Mouse (Mus musculus): ENCODE measurements around the gene Dytn.
"Not testable (repeated sequence)": the region's sequence is repeated elsewhere in the genome, so short reads cannot be mapped to it uniquely, and the experiment has no call there.

Dytn gene

GRCm38 (mm10) chr1:63686827-63687226, at the start of gene Dytn:
Gene Dytn, minus strand, starts transcription at chr1:63686927.
- no peak for DNase-seq (ENCODE audit: low spot score in 2 of 2)

GRCm38 (mm10) chr1:63730240-63730771, 43.6 kb upstream of the Dytn start, which contains the start of the genes Mdh1b and Fastkd2:
Gene Mdh1b, minus strand, starts transcription at chr1:63730318.
Gene Fastkd2, plus strand, starts transcription at chr1:63730614.
- DNase-seq (ENCODE audit: low spot score in 2 of 2) = peak; percentile 67 to 82

DNA sequence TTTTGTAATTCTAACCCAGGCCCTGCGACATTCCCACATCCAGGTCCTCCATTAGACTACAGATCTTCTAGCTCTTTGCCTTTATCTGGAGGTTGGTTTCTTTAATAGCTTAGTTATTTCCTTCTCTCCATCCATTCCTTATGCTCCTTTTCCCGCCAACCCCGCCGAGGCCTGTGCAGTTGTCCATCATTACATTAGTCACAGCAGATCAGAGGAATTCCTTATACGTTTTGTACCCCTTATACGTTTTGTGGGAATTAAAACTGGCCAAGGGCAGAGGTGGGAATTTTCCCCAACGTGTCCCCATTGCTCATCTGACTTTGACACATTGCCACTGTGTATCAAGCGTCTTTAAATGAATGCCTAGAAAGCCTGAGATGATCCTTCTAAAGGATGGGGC, 43.1 kb upstream of the Dytn start:
- DNase-seq (ENCODE audit: low spot score in 2 of 2) = no peak

GRCm38 (mm10) chr1:63720161-63720560, 33.4 kb upstream of the Dytn start:
- DNase-seq (ENCODE audit: low spot score in 2 of 2) = no peak

GRCm38 (mm10) chr1:63708876-63709275, 22.1 kb upstream of the Dytn start:
- no peak for DNase-seq (ENCODE audit: low spot score in 2 of 2)

DNA sequence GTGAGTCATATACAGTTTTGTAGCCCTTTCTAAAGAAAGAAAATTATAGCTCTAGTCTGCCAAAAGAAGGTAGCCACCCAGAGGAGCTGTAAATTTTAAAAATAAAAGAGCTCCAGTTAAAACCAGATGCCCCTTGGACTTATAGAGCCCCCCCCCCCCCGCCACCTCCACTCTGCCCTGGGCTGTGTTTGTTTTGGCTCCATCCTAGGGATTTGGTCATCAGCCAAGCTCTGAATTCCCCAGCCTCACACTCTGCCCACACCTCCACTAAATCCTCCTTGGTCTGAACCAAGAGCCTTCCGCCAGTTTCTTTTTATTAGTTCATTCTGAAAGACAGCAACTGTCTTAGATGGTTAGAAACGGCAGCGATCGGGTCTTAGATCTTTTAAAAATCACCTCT, 19.0 kb upstream of the Dytn start:
- no peak for DNase-seq (ENCODE audit: low spot score in 2 of 2)

DNA sequence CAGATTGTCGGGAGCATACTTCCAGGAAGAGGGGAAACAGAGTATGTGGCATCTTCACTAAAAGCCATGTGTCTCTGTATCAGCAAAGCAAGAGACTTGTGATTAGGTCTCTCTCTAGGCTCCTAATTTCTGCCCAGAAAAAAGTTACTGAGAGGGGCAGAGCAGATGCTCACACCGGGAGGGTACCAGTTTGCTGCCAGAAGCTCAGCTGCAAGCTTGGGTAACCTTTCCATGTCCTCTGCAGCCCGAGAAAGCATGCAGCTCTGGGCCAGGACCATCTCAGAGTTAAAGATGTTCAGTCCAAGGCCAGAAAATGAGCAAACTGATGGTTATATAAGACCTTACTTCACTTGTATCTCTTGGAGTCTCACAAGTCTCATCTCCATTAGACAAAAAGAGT, 10.1 kb upstream of the Dytn start:
- no peak for DNase-seq (ENCODE audit: low spot score in 2 of 2)

- DNase-seq (ENCODE audit: low spot score in 2 of 2) = no peak
Measured at GRCm38 (mm10) chr1:63675975-63676374, 10.8 kb downstream of the Dytn start.

GRCm38 (mm10) chr1:63668852-63669160, 17.9 kb downstream of the Dytn start:
- no peak for DNase-seq (ENCODE audit: low spot score in 2 of 2)

DNA sequence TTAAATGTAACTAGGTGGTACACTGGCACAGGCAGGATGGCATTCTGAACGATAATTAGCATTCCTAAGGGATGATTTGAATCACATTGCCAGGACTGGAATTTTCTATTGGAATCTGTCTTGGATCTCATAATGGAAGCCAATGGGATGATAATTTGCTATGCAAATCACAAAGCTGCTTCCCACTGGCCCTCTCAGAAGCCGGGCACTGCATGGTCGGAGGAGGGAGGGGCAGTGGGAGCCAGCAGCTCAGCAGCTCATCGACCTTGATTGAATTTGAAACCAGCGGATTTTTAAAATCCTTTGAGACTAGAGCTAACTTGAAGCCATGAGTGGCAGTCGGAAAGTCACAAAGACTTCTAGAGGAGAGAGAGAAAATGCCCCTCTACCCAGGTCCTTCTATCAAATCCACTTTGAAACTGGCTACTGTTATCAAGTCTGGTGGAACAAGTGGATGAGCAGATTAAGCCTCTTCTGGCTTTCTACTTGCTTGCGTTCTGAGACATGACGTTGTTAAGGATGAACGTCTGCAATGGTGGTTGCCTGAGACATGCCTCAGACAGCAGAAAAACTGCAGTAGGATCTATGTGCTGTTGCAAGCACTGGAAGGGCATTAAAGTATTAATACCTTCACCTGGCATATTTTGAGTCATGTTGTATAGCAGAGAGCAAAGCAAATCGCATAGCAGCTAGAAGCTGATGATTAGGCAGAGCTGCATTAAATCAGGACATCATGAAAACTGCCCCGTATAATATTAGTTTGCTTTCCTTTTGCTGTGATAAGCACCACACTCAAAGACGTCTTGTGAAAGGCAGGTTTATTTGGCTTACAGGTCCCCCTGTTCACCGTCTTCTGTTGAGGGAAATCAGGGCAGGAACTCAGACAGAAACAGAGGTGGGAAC, 18.5 kb downstream of the Dytn start:
- DNase-seq (ENCODE audit: low spot score in 2 of 2) = no peak

- no peak for DNase-seq (ENCODE audit: low spot score in 2 of 2)
Measured at GRCm38 (mm10) chr1:63667201-63667948, 19.4 kb downstream of the Dytn start.

DNA sequence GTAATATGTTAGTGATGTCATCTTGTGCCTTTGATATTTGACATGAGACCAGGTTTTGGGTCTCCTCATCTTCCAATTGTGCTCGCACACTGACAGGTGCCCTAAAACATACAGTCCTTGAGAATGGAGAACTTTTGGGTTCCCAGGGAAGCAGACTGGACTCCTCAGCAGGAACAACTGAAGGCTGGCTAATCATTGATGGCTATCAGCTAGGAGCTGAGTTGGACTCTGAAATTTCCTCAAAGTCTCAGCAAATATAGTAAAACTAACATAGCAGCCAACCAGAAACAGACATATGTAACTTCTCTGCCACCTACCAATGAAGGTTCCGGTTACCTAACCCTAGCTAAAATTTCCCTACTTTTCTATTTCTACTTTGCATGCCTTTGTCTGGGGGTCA, 20.6 kb downstream of the Dytn start:
- DNase-seq (ENCODE audit: low spot score in 2 of 2) = no peak

DNA sequence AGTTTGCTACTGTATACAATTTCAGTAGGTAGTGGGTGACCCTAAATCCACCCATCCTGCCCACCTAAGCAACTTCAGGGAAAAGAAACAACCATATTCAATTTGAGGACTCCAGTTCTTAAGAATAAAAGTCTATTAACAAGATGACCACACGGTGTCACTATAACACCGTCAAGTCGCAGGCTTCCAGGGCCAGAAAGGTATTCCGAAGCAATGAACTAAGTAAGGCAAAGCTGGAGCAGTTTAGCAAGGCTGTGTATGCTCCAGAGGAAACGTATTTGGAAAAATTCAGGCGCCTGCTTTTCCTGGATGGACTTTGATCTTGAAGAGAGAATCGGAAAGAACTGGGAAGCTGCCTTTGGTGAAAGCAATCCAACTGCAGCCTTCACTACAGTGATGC, 27.1 kb downstream of the Dytn start:
- peak in 1 of 2 experiments; percentile 7 for DNase-seq (ENCODE audit: low spot score in 2 of 2)

- peak; percentile 17 to 67 for DNase-seq (ENCODE audit: low spot score in 2 of 2)
Measured at GRCm38 (mm10) chr1:63658016-63658415, 28.7 kb downstream of the Dytn start.

GRCm38 (mm10) chr1:63639921-63640320, 46.8 kb downstream of the Dytn start:
- no peak for DNase-seq (ENCODE audit: low spot score in 2 of 2)

- DNase-seq (ENCODE audit: low spot score in 2 of 2) = not testable (repeated sequence)
Measured at GRCm38 (mm10) chr1:63630390-63630789, 56.3 kb downstream of the Dytn start.

GRCm38 (mm10) chr1:63628211-63628610, 58.5 kb downstream of the Dytn start:
- no peak for DNase-seq (ENCODE audit: low spot score in 2 of 2)

DNA sequence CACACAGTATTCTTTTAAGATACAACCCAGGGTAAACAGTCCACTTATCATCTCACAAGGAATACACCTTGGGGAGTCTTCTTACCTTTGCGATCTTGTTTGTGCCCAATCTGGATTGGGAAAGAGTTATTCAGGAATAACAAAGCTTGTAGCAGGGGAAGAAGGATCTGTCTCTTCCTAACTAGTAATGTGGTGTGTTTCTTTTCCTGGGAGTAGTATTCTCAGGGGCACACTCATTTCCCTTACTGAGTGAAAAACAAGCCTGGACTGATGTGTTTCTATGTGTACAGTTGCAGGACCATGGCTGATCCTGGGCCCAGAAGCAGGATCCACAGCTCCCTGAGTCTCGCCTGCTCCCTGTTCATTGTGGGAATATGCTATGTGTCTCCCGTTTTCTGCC, 71.1 kb downstream of the Dytn start, which contains the start of gene Gm39653:
Gm39653 (plus strand) TSS at position 301 of the 400 bp plus-strand sequence.
- DNase-seq (ENCODE audit: low spot score in 2 of 2) = no peak

- peak in 1 of 2 experiments; percentile 35 for DNase-seq (ENCODE audit: low spot score in 2 of 2)
Measured at GRCm38 (mm10) chr1:63614594-63614993, 72.1 kb downstream of the Dytn start.

DNA sequence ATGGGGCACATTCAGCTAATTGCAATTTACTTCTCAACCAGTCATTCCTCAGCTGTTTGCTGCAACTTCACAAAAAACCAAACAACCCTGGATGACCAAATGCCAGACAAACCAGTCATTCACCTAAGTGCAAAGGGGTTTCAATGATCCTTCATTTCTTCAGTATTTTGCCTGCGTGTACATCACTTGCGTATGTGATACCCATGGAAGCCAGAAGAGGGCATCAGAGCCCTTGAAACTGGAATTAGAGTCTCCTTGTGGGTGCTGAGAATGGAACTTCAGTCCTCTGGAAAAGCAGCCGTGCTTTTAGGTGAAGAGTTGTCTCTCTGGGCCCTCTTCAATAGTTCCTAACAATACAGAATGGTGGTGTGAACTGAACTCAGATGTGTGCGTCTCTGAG, 77.1 kb downstream of the Dytn start:
- DNase-seq (ENCODE audit: low spot score in 2 of 2) = no peak

DNA sequence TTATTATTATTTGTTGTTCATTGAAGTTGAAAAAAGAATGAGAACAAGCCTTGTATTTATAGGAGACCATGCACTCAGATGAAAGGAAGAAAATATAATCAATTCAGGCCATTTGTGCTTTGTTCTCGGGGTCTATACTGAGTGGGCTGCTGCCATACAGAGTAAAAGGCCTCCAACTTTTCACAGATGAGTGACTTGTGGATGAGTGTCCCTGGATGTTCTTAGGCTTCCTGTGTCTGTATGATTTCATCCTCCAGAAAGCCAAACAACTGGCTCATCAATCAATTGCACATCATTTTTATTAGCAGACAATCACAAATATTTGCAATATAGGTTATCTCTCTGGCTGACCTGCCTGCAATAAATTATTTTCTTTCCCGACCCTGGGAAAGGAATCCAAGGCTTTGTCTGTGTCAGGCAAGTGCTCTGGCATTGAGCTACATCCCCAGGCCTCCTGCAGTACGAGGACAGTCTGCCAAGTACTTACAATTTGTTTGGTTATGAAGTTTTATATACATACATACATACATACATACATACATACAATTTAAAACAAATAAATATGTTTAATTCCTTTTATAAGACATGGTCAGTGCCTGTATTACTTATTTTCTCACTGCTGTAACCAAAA, 82.7 kb downstream of the Dytn start:
- DNase-seq (ENCODE audit: low spot score in 2 of 2) = no peak

DNA sequence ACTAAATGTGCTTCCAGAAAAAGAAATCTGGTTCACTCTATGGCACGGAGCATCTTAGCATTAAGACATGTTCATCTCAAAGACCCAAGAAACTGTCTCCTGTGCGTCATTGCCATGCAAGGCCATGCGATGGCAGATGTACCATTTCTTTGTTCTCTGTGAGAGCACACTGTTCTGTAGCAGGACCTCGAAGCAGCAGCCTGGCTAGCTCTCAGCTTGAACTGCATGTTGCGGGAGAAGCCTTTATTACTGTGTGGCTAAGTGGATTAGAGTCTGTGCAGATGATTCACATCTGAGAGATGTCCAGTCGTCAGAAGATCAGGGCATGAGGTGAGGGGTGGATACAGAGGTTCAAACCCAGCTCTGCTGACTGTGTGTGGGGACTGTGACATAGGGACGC, 99.9 kb downstream of the Dytn start:
- no peak for DNase-seq (ENCODE audit: low spot score in 2 of 2)

All from spleen, postnatal 10 days (tissue).